28 mouse cellular contexts compared by ENCODE assay signal in genomic region chrX:134233048-134233447, GRCm38 (mm10). TPM values are rescaled to one million over a fixed set of nuclear protein-coding genes. Genes with fewer than 3 reads are reported as not detected.
A peak's percentile ranks its signal among the peaks of the same experiment; 100 is the strongest.
DNase-seq lines count a peak whose midpoint lies in the region; ATAC-seq and TF ChIP-seq lines count a peak whose summit lies in the region.
"Had no signal": no experiment of that assay in that cellular context is flagged by ENCODE, and none has a peak within 500 bp of the region (broad histone marks: within the 10 kb centered on the region; RNA-seq: fewer than 3 reads in every experiment).

No protein-coding gene starts in this region.

- H3K9me3 ChIP-seq in liver, embryonic 12.5 days (replicated peaks), result no peaks in the 10 kb centered on the region
- H3K9me3 ChIP-seq in liver, embryonic 11.5 days (ENCODE audit: control insufficient read depth, low read length), result no peaks in the 10 kb centered on the region
- H3K9me3 ChIP-seq in liver, embryonic 13.5 days (replicated peaks), result no peaks in the 10 kb centered on the region
- H3K9me3 ChIP-seq in liver, embryonic 14.5 days (ENCODE audit: control insufficient read depth, low read length), result no peaks in the 10 kb centered on the region
- no peaks in the 10 kb centered on the region for H3K9me3 ChIP-seq in liver, postnatal 0 days (ENCODE audit: low read length)
- no peaks in the 10 kb centered on the region for H3K9me3 ChIP-seq in MEL (replicated peaks; ENCODE audit: insufficient read depth, low read length)
- H3K9me3 ChIP-seq: G1E had no signal

- 62% methylated on average over 1 of the region's 1 CpGs for WGBS in liver, embryonic 12.5 days (ENCODE audit: insufficient replicate concordance)
- WGBS in liver, embryonic 11.5 days, result 70% methylated on average over 1 of the region's 1 CpGs
- WGBS in liver, embryonic 13.5 days (ENCODE audit: insufficient replicate concordance), result 52% methylated on average over 1 of the region's 1 CpGs
- 41% methylated on average over 1 of the region's 1 CpGs for WGBS in liver, embryonic 14.5 days (ENCODE audit: insufficient replicate concordance)
- 67% methylated on average over 1 of the region's 1 CpGs for WGBS in liver, postnatal 0 days (ENCODE audit: insufficient replicate concordance)

- H3K79me2 ChIP-seq in MEL (ENCODE audit: control insufficient read depth, insufficient read depth, low read length, poor library complexity), result no peaks in the 10 kb centered on the region

- no peaks in the 10 kb centered on the region for H3K27me3 ChIP-seq in liver, embryonic 12.5 days (replicated peaks)
- no peaks in the 10 kb centered on the region for H3K27me3 ChIP-seq in liver, embryonic 11.5 days (replicated peaks; ENCODE audit: control insufficient read depth, insufficient read depth, low read length)
- no peaks in the 10 kb centered on the region for H3K27me3 ChIP-seq in liver, embryonic 13.5 days
- no peaks in the 10 kb centered on the region for H3K27me3 ChIP-seq in liver, embryonic 14.5 days (ENCODE audit: control insufficient read depth, insufficient read depth, low read length)
- no peaks in the 10 kb centered on the region for H3K27me3 ChIP-seq in liver, postnatal 0 days (ENCODE audit: insufficient read depth, low read length)
- H3K27me3 ChIP-seq in MEL (ENCODE audit: control insufficient read depth in 1 of 2, insufficient read depth in 2 of 2, low read length in 2 of 2), result no peaks in the 10 kb centered on the region
- H3K27me3 ChIP-seq: CH12.LX, Patski had no signal

- no peak for TF ChIP-seq CTCF in liver, embryonic 14.5 days (IDR thresholded peaks at IDR 0.05; ENCODE audit: low read depth)
- TF ChIP-seq CTCF in liver, postnatal 0 days (IDR thresholded peaks at IDR 0.05; ENCODE audit: low read depth), result no peak
- TF ChIP-seq CTCF in MEL (IDR thresholded peaks at IDR 0.05 in 2 of 3, conservative IDR thresholded peaks at IDR 0.05 in 1 of 3; ENCODE audit: control insufficient read depth in 1 of 3, insufficient read depth in 1 of 3, low read depth in 2 of 3, low read length in 3 of 3, poor library complexity in 1 of 3, severe bottlenecking in 1 of 3), result no peak

- ATAC-seq in liver, embryonic 12.5 days, result peak; percentile 68; the same call in 1 of the 2 replicates
- no peak; the same call in 1 of the 2 replicates for ATAC-seq in liver, embryonic 11.5 days (replicated peaks; ENCODE audit: low FRiP score)
- ATAC-seq in liver, embryonic 13.5 days (ENCODE audit: low read depth), result peak; percentile 60
- peak; percentile 35; the same call in 1 of the 2 replicates for ATAC-seq in liver, embryonic 14.5 days (ENCODE audit: insufficient read depth)
- ATAC-seq in liver, postnatal 0 days, result no peak
- ATAC-seq: activated CD4-positive, CD25-positive, alpha-beta regulatory T cell, adult 4 months; CD4-positive, CD25-positive, alpha-beta regulatory T cell, adult 4 months; Patski had no signal

- H3K4me1 ChIP-seq in liver, embryonic 12.5 days, result no peaks in the 10 kb centered on the region; the same call in 1 of the 2 replicates
- H3K4me1 ChIP-seq in liver, embryonic 11.5 days (replicated peaks; ENCODE audit: control insufficient read depth, insufficient read depth, low read length), result no peaks in the 10 kb centered on the region
- H3K4me1 ChIP-seq in liver, embryonic 13.5 days (replicated peaks), result peaks cover 4% of the 10 kb centered on the region; the same call in 1 of the 2 replicates
- H3K4me1 ChIP-seq in liver, embryonic 14.5 days (replicated peaks; ENCODE audit: control insufficient read depth in 2 of 2, insufficient read depth in 2 of 2, low read length in 1 of 2), result no peaks in the 10 kb centered on the region
- H3K4me1 ChIP-seq in liver, postnatal 0 days (ENCODE audit: insufficient read depth), result no peaks in the 10 kb centered on the region
- H3K4me1 ChIP-seq in MEL (ENCODE audit: control insufficient read depth in 1 of 2, insufficient read depth in 2 of 2, low read length in 2 of 2), result no peaks in the 10 kb centered on the region; a peak in 1 of 4 replicates

- TF ChIP-seq RAD21 in MEL (IDR thresholded peaks at IDR 0.05; ENCODE audit: low read depth, low read length), result no peak

- no peak overlapping the region for H3K27ac ChIP-seq in liver, embryonic 12.5 days
- H3K27ac ChIP-seq in liver, embryonic 11.5 days (ENCODE audit: low read depth, low read length), result no peak overlapping the region
- no peak overlapping the region for H3K27ac ChIP-seq in liver, embryonic 13.5 days
- H3K27ac ChIP-seq in liver, embryonic 14.5 days, result no peak overlapping the region
- H3K27ac ChIP-seq in liver, postnatal 0 days (ENCODE audit: low read depth), result no peak overlapping the region
- no peak overlapping the region for H3K27ac ChIP-seq in MEL (ENCODE audit: control insufficient read depth, low read depth, low read length)

- H3K4me3 ChIP-seq in liver, embryonic 12.5 days, result no peak overlapping the region
- no peak overlapping the region for H3K4me3 ChIP-seq in liver, embryonic 11.5 days (ENCODE audit: low read depth, low read length)
- H3K4me3 ChIP-seq in liver, embryonic 13.5 days (replicated peaks), result no peak overlapping the region
- no peak overlapping the region for H3K4me3 ChIP-seq in liver, embryonic 14.5 days (ENCODE audit: insufficient read depth in 1 of 2, low read depth in 2 of 2, low read length in 2 of 2)
- no peak overlapping the region for H3K4me3 ChIP-seq in liver, postnatal 0 days (ENCODE audit: low read depth, low read length)
- no peak overlapping the region for H3K4me3 ChIP-seq in MEL (ENCODE audit: control insufficient read depth in 1 of 2, insufficient read depth in 1 of 2, low read depth in 2 of 2, low read length in 2 of 2)

- H3K9ac ChIP-seq in liver, embryonic 12.5 days, result no peak overlapping the region
- H3K9ac ChIP-seq in liver, embryonic 11.5 days (ENCODE audit: low read depth, low read length), result no peak overlapping the region
- no peak overlapping the region for H3K9ac ChIP-seq in liver, embryonic 13.5 days
- H3K9ac ChIP-seq in liver, embryonic 14.5 days (replicated peaks), result no peak overlapping the region
- H3K9ac ChIP-seq in liver, postnatal 0 days (replicated peaks), result no peak overlapping the region
- no peak overlapping the region for H3K9ac ChIP-seq in MEL (ENCODE audit: control insufficient read depth, low read depth, low read length, poor library complexity, severe bottlenecking)

- H3K4me2 ChIP-seq in liver, embryonic 12.5 days, result no peak overlapping the region
- no peak overlapping the region for H3K4me2 ChIP-seq in liver, embryonic 11.5 days
- no peak overlapping the region for H3K4me2 ChIP-seq in liver, embryonic 13.5 days
- H3K4me2 ChIP-seq in liver, embryonic 14.5 days (ENCODE audit: low read depth), result no peak overlapping the region
- H3K4me2 ChIP-seq in liver, postnatal 0 days (ENCODE audit: low read depth, low read length), result no peak overlapping the region

- no peak for DNase-seq in liver, embryonic 11.5 days (ENCODE audit: low spot score)
- DNase-seq in liver, embryonic 13.5 days, result no peak
- DNase-seq in liver (no peak), MEL (ENCODE audit: low read depth, low spot score) (peak; percentile 29)
- DNase-seq in liver, embryonic 14.5 days (ENCODE audit: low read depth in 3 of 3, low spot score in 3 of 3), result no peak
- no peak for DNase-seq in liver, postnatal 0 days
- DNase-seq in layer of hippocampus, postnatal 10 days (ENCODE audit: low spot score in 2 of 2), result no peak
- DNase-seq: adrenal gland, adult 2 months; adrenal gland, adult 8-10 months; adrenal gland, postnatal 10 days; adrenal gland, postnatal 14 days; adrenal gland, postnatal 25 days; adrenal gland, postnatal 36 days; B cell, adult 2 months; cerebellum, adult 11 months; cerebellum, adult 11-12 months; cerebellum, adult 18-20 months had no signal

- H3K36me3 ChIP-seq in liver, embryonic 12.5 days, result no peaks in the 10 kb centered on the region; the same call in 1 of the 2 replicates
- H3K36me3 ChIP-seq in liver, embryonic 11.5 days (ENCODE audit: control insufficient read depth, insufficient read depth, low read length), result peaks cover 2% of the 10 kb centered on the region; the same call in 1 of the 2 replicates
- H3K36me3 ChIP-seq in liver, embryonic 13.5 days, result no peaks in the 10 kb centered on the region
- H3K36me3 ChIP-seq in liver, embryonic 14.5 days (replicated peaks; ENCODE audit: control insufficient read depth, insufficient read depth, low read depth), result no peaks in the 10 kb centered on the region
- 0 out of 2 replicates have a peak, but pooled peaks cover 1% of the 10 kb centered on the region for H3K36me3 ChIP-seq in liver, postnatal 0 days (replicated peaks; ENCODE audit: insufficient read depth, low read length)
- peaks cover 0 to 14% of the 10 kb centered on the region in 2 experiments; a peak in 2 of 4 replicates for H3K36me3 ChIP-seq in MEL (ENCODE audit: control insufficient read depth in 1 of 2, insufficient read depth in 2 of 2, low read length in 2 of 2)

- no peak for TF ChIP-seq POLR2A in MEL (IDR thresholded peaks at IDR 0.05; ENCODE audit: control insufficient read depth in 1 of 2, insufficient read depth in 1 of 2, low read depth in 1 of 2, low read length in 2 of 2, poor library complexity in 1 of 2)

- no peak for TF ChIP-seq EP300 in liver, embryonic 14.5 days (IDR thresholded peaks at IDR 0.05; ENCODE audit: low read depth)
- TF ChIP-seq EP300 in liver, postnatal 0 days (IDR thresholded peaks at IDR 0.05; ENCODE audit: low read depth), result no peak
- TF ChIP-seq EP300 in MEL (IDR thresholded peaks at IDR 0.05; ENCODE audit: low read depth in 1 of 2, low read length in 2 of 2), result no peak

RNA-seq across cellular contexts. Expression of gene Nox1, which starts 11.3 kb away (rescaled TPM):
- polyA plus RNA-seq in liver, embryonic 12.5 days (2016; fragmentation: Nextera tagmentation; extraction: Ambion mirVana), result 0.06 and 0.18 TPM in 2 replicates
- polyA plus RNA-seq in liver, embryonic 11.5 days (2014; fragmentation: Nextera tagmentation; extraction: Ambion mirVana), result 0.07 and 0.34 TPM in 2 replicates
- polyA plus RNA-seq in liver, embryonic 13.5 days (2015; fragmentation: Nextera tagmentation; extraction: Ambion mirVana), result not detected in 2 replicates
- polyA plus RNA-seq in liver, embryonic 14.5 days (2012; rRNA removed), result not detected in 2 replicates
- 0.06 TPM in 1 of 2 replicates, not detected in the other for polyA plus RNA-seq in liver, embryonic 14.5 days (2014; fragmentation: Nextera tagmentation; extraction: Ambion mirVana)
- 0.13 TPM in 1 of 2 replicates, not detected in the other for polyA plus RNA-seq in liver, postnatal 0 days (2015; fragmentation: Nextera tagmentation; extraction: Ambion mirVana)
- total RNA-seq in MEL (2012; rRNA removed), result 0.27 and 0.46 TPM in 2 replicates
- polyA plus RNA-seq in MEL (2012; ENCODE audit: insufficient read depth in 1 of 2, insufficient read length in 2 of 2, low read depth in 1 of 2, low replicate concordance in 2 of 2, missing spikeins in 1 of 2), result under 1 TPM in 1 of 2 experiments, not detected in 1; 0.60 TPM
- total RNA-seq in layer of hippocampus, postnatal 10 days (2021), result not detected
- total RNA-seq: adrenal gland, adult 18-20 months had no signal
- polyA plus RNA-seq: adrenal gland, adult 2 months; G1E had no signal

RNA-seq across cellular contexts. Expression of gene Trmt2b, which starts 43.7 kb away (rescaled TPM):
- polyA plus RNA-seq in liver, embryonic 12.5 days (2016; fragmentation: Nextera tagmentation; extraction: Ambion mirVana), result 11.3 and 11.4 TPM in 2 replicates
- polyA plus RNA-seq in liver, embryonic 11.5 days (2014; fragmentation: Nextera tagmentation; extraction: Ambion mirVana), result 18.1 and 19.1 TPM in 2 replicates
- polyA plus RNA-seq in liver, embryonic 13.5 days (2015; fragmentation: Nextera tagmentation; extraction: Ambion mirVana), result 8.7 and 10.6 TPM in 2 replicates
- 4.1 and 4.9 TPM in 2 replicates for polyA plus RNA-seq in liver, embryonic 14.5 days (2012; rRNA removed)
- 9.5 and 10.0 TPM in 2 replicates for polyA plus RNA-seq in liver, embryonic 14.5 days (2014; fragmentation: Nextera tagmentation; extraction: Ambion mirVana)
- polyA plus RNA-seq in liver, postnatal 0 days (2015; fragmentation: Nextera tagmentation; extraction: Ambion mirVana), result 8.9 and 9.0 TPM in 2 replicates
- total RNA-seq in MEL (2012; rRNA removed), result 19.2 and 19.8 TPM in 2 replicates
- 10 to 100 TPM in 1 of 2 experiments, not detected in 1; 36.4 TPM for polyA plus RNA-seq in MEL (2012; ENCODE audit: insufficient read depth in 1 of 2, insufficient read length in 2 of 2, low read depth in 1 of 2, low replicate concordance in 2 of 2, missing spikeins in 1 of 2)
- 1 to 10 TPM; 5.2 to 5.5 TPM for total RNA-seq in layer of hippocampus, postnatal 10 days (2021)

RNA-seq across cellular contexts. Expression of gene Arl13a, which starts 45.7 kb away (rescaled TPM):
- not detected in 2 replicates for polyA plus RNA-seq in liver, embryonic 12.5 days (2016; fragmentation: Nextera tagmentation; extraction: Ambion mirVana)
- not detected in 2 replicates for polyA plus RNA-seq in liver, embryonic 11.5 days (2014; fragmentation: Nextera tagmentation; extraction: Ambion mirVana)
- polyA plus RNA-seq in liver, embryonic 13.5 days (2015; fragmentation: Nextera tagmentation; extraction: Ambion mirVana), result not detected in 2 replicates
- not detected in 2 replicates for polyA plus RNA-seq in liver, embryonic 14.5 days (2012; rRNA removed)
- not detected in 2 replicates for polyA plus RNA-seq in liver, embryonic 14.5 days (2014; fragmentation: Nextera tagmentation; extraction: Ambion mirVana)
- polyA plus RNA-seq in liver, postnatal 0 days (2015; fragmentation: Nextera tagmentation; extraction: Ambion mirVana), result not detected in 2 replicates
- not detected in 2 replicates for total RNA-seq in MEL (2012; rRNA removed)
- polyA plus RNA-seq in MEL (2012; ENCODE audit: insufficient read depth in 1 of 2, insufficient read length in 2 of 2, low read depth in 1 of 2, low replicate concordance in 2 of 2, missing spikeins in 1 of 2), result under 1 TPM in 1 of 2 experiments, not detected in 1; 0.25 TPM
- total RNA-seq in layer of hippocampus, postnatal 10 days (2021), result not detected
- total RNA-seq: adrenal gland, adult 18-20 months; adrenal gland, adult 2 months; adrenal gland, adult 8-10 months; adrenal gland, postnatal 10 days; adrenal gland, postnatal 14 days; adrenal gland, postnatal 25 days; adrenal gland, postnatal 36 days; adrenal gland, postnatal 4 days; CH12.LX; ES-E14; G1E had no signal
- polyA plus RNA-seq: adrenal gland, adult 2 months; brain, embryonic 14.5 days; C2C12; CD4-positive, CD25-positive, alpha-beta regulatory T cell, adult 4 months; G1E; Patski had no signal

Comparison
In these comparisons a context has a peak if more than half of its experiments do, and no peak if none do; other contexts are left out.
1. ATAC-seq: peak in liver, embryonic 12.5 days (single experiment), liver, embryonic 13.5 days (single experiment) and liver, embryonic 14.5 days (single experiment); none in liver, embryonic 11.5 days (single experiment) and liver, postnatal 0 days (single experiment).